Mouse (Mus musculus) liver, embryonic 14.5 days (tissue): ENCODE measurements at regions not wholly inside any gene's neighbourhood (a gene's known extent, or its start where the extent isn't known, plus 50 kb on each side); places are given as distances from the start of the nearest gene placed in this dataset.

ENCODE experiments used
- CTCF ChIP-seq: IDR thresholded peaks from 2 replicates; pipeline ENCODE4 v1.5.1; 2016; ENCODE audit warnings: antibody characterized with exemption, low read depth, control low read depth
- EP300 ChIP-seq: IDR thresholded peaks from 2 replicates; pipeline ENCODE4 v1.6.1; 2016; ENCODE audit warnings: antibody characterized with exemption, low read depth

DNA sequence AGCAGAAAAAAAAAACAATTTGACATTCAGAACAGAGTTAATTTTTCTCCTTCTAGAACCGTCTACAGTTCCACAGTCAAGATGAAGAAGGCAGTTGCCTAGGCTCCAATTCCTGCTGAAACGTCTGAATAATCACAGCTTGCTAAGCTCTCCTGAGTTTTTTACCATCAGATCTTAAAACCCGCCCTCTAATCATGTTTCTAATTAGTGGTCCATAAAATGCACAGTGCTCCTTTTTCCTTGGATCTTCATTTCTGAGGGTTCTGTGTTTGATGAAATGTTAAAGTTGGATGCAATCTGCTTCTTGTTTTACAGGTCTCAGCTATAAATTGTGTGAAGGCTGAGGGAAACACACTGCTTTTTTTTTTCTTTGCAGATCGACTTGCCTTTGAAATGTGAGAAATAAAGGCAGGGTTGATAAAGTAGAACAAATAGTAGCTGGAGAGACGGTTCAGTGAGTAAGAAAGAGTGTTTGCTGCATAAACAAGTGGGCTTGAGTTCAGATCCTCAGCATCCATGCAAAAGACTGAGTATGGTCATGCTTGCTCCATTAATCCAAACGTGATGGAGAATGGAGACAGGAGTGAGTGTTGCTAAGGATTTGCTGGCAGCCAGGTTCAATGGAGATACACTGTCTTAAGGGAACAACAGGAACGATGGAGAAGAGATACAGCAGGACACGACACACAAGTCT, 499.3 kb downstream of the Nuf2 start:
- TF ChIP-seq CTCF (no peak), EP300 (no peak)
